7 mouse cellular contexts compared by ENCODE assay signal in genomic region chr17:56627530-56628277, GRCm38 (mm10). TPM values are rescaled to one million over a fixed set of nuclear protein-coding genes. Genes with fewer than 3 reads are reported as not detected.
DNase-seq lines count a peak whose midpoint lies in the region; ATAC-seq and TF ChIP-seq lines count a peak whose summit lies in the region.

Gene Catsperd, plus strand, starts transcription at chr17:56628143.

- peak; percentile 77; the same call in 1 of the 2 replicates for TF ChIP-seq POLR2A in testis, adult 2 months (IDR thresholded peaks at IDR 0.05; ENCODE audit: control insufficient read depth, low read depth, low read length)
- TF ChIP-seq POLR2A in cortical plate, adult 2 months (IDR thresholded peaks at IDR 0.05; ENCODE audit: extremely low read depth, insufficient read depth, low read length), result no peak
- TF ChIP-seq POLR2A in small intestine, adult 2 months (IDR thresholded peaks at IDR 0.05; ENCODE audit: low read depth, low read length), result no peak

- TF ChIP-seq CTCF in testis, adult 2 months (IDR thresholded peaks at IDR 0.05; ENCODE audit: control insufficient read depth, insufficient read depth, insufficient replicate concordance, low read depth, low read length), result 0 out of 2 replicates have a peak, but pooled peaks have one; percentile 3
- no peak for TF ChIP-seq CTCF in cortical plate, adult 2 months (IDR thresholded peaks at IDR 0.05; ENCODE audit: extremely low read depth, insufficient read depth, low read length)
- TF ChIP-seq CTCF in small intestine, adult 2 months (IDR thresholded peaks at IDR 0.05; ENCODE audit: extremely low read depth, insufficient read length, insufficient replicate concordance, low read depth, low read length), result no peak

- H3K9ac ChIP-seq in liver, embryonic 16.5 days (ENCODE audit: low read depth, low read length), result no peak within 1 kb of the TSS

- H3K27ac ChIP-seq in testis, adult 2 months (ENCODE audit: control insufficient read depth, insufficient read depth, low read depth, low read length), result peak within 1 kb of the TSS; percentile 59
- H3K27ac ChIP-seq in cortical plate, adult 2 months (ENCODE audit: insufficient read depth, low read length), result no peak within 1 kb of the TSS
- peak within 1 kb of the TSS; percentile 49 for H3K27ac ChIP-seq in liver, embryonic 16.5 days (ENCODE audit: low read length)
- H3K27ac ChIP-seq in small intestine, adult 2 months (ENCODE audit: insufficient read depth, low read depth, low read length), result peak within 1 kb of the TSS; percentile 60

- no peaks in the 10 kb centered on the region for H3K27me3 ChIP-seq in testis, adult 2 months (ENCODE audit: control insufficient read depth, insufficient read depth, low read length)
- no peaks in the 10 kb centered on the region for H3K27me3 ChIP-seq in liver, embryonic 16.5 days (ENCODE audit: control insufficient read depth, insufficient read depth, low read depth, low read length)
- no peaks in the 10 kb centered on the region for H3K27me3 ChIP-seq in small intestine, adult 2 months (ENCODE audit: control insufficient read depth, insufficient read depth, low read length)

- H3K36me3 ChIP-seq in testis, adult 2 months (ENCODE audit: control insufficient read depth, insufficient read depth, low read length), result no peaks in the 10 kb centered on the region; the same call in none of the 2 replicates
- H3K36me3 ChIP-seq in liver, embryonic 16.5 days (ENCODE audit: control insufficient read depth, insufficient read depth), result peaks cover 2% of the 10 kb centered on the region; the same call in 1 of the 2 replicates
- H3K36me3 ChIP-seq in small intestine, adult 2 months (ENCODE audit: control insufficient read depth, insufficient read depth, low read length), result no peaks in the 10 kb centered on the region

- H3K4me2 ChIP-seq in liver, embryonic 16.5 days (ENCODE audit: low read depth, low read length), result peak within 1 kb of the TSS; percentile 96

- 11% methylated on average over 26 of the region's 26 CpGs for WGBS in liver, embryonic 16.5 days (ENCODE audit: insufficient replicate concordance)
- 7% methylated on average over 26 of the region's 26 CpGs for WGBS in small intestine, adult 2 months

- H3K4me3 ChIP-seq in testis, adult 2 months (ENCODE audit: control insufficient read depth, low read depth, low read length), result peak within 1 kb of the TSS; percentile 93
- peak within 1 kb of the TSS; percentile 35 for H3K4me3 ChIP-seq in cortical plate, adult 2 months (ENCODE audit: insufficient read depth, low read length)
- H3K4me3 ChIP-seq in liver, embryonic 16.5 days (ENCODE audit: low read depth, low read length), result peak within 1 kb of the TSS; percentile 81
- H3K4me3 ChIP-seq in small intestine, adult 2 months (ENCODE audit: low read depth, low read length), result peak within 1 kb of the TSS; percentile 87

- H3K4me1 ChIP-seq in testis, adult 2 months (ENCODE audit: control insufficient read depth, insufficient read depth, low read length), result peaks cover 15% of the 10 kb centered on the region
- no peaks in the 10 kb centered on the region for H3K4me1 ChIP-seq in cortical plate, adult 2 months (ENCODE audit: control insufficient read depth, insufficient read depth, low read length)
- H3K4me1 ChIP-seq in liver, embryonic 16.5 days (ENCODE audit: control insufficient read depth, low read depth, low read length), result peaks cover 25% of the 10 kb centered on the region
- H3K4me1 ChIP-seq in small intestine, adult 2 months (ENCODE audit: control insufficient read depth, insufficient read depth, insufficient read length, low read length), result peaks cover 10% of the 10 kb centered on the region; the same call in 1 of the 2 replicates

- H3K9me3 ChIP-seq in liver, embryonic 16.5 days (replicated peaks; ENCODE audit: control insufficient read depth, low read length), result no peaks in the 10 kb centered on the region

- DNase-seq in testis, postnatal 10 days (ENCODE audit: low spot score), result no peak
- no peak for DNase-seq in frontal cortex, postnatal 10 days (ENCODE audit: low spot score in 2 of 2)

- ATAC-seq in inflammation-experienced regulatory T-cells, adult 6 months, result peak; percentile 12
- no peak for ATAC-seq in liver, embryonic 16.5 days (ENCODE audit: low read depth)

RNA-seq across cellular contexts. Expression of gene Catsperd, which starts in this region (rescaled TPM):
- 182 and 184 TPM in 2 replicates for polyA plus RNA-seq in testis, adult 2 months (2012; rRNA removed)
- 2.6 and 2.7 TPM in 2 replicates for polyA plus RNA-seq in cortical plate, adult 2 months (2012; rRNA removed)
- 1 to 10 TPM in 2 of 3 experiments, under 1 TPM in 1; 0.68 to 3.9 (median 3.3) TPM for polyA plus RNA-seq in inflammation-experienced regulatory T-cells, adult 6 months (2017; shearing (Covaris generic))
- 0.21 and 0.33 TPM in 2 replicates for polyA plus RNA-seq in liver, embryonic 16.5 days (2015; fragmentation: Nextera tagmentation; extraction: Ambion mirVana)
- polyA plus RNA-seq in small intestine, adult 2 months (2012; rRNA removed), result 0.09 and 0.25 TPM in 2 replicates

Comparison
In these comparisons a context has a peak if more than half of its experiments do, and no peak if none do; other contexts are left out.
1. RNA of gene Catsperd (polyA plus RNA-seq): 182 to 184 TPM in testis, adult 2 months; 0.68 to 3.9 TPM in inflammation-experienced regulatory T-cells, adult 6 months, 2.6 to 2.7 TPM in cortical plate, adult 2 months, 0.09 to 0.25 TPM in small intestine, adult 2 months and 0.21 to 0.33 TPM in liver, embryonic 16.5 days; every median in the first group is over 10 times any median in the second.
2. H3K4me3 ChIP-seq: peak in every context shown above with its lines; median percentile 93 in testis, adult 2 months; 87 in small intestine, adult 2 months; 81 in liver, embryonic 16.5 days; 35 in cortical plate, adult 2 months.